Mouse (Mus musculus): ENCODE measurements at regions not wholly inside any gene's neighbourhood (a gene's known extent, or its start where the extent isn't known, plus 50 kb on each side); places are given as distances from the start of the nearest gene placed in this dataset.
A peak's percentile ranks its signal among the peaks of the same experiment; 100 is the strongest.

DNA sequence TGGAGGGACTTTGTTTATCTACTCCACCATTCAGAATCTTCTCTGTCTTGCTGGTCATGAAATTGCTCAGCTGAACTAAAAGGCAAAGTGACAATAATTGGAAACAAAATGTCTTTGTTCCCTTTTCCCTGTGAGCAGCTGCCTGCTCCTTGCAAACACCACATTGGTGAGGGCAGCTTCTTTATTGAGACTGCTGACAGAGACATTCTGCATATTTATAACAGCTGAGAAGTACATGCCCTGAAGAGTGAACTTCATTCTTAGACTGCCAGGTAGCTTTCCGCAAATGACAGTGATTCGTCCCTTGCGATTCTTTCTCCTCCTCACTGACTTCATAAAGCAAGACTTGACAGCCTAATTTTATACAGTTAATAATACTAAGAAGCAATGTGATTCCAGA lies 237.0 kb downstream of the Cps1 start:
- no peak for DNase-seq (ENCODE audit: inconsistent age in 2 of 2, low spot score in 1 of 2)

DNA sequence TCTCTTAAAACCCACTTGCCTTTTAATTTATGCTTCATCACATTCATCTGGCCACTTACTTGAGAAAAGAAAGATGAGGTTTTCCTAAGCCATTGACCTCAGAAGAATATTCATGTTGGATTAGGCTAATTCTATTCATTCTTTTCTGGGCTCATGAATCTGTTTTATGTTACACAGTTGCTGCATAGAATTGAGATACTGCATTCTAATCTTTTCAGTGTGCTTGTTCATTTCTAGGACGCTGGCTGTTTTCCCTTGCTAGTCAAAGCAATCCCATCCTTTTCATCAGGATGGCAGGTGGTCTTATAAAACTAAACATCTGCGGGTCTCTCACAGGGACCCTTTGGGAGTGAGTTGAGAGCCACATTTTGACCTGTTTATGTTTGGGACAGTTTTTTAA lies 243.2 kb downstream of the Cps1 start:
- DNase-seq (ENCODE audit: inconsistent age in 2 of 2, low spot score in 1 of 2), result no peak

DNA sequence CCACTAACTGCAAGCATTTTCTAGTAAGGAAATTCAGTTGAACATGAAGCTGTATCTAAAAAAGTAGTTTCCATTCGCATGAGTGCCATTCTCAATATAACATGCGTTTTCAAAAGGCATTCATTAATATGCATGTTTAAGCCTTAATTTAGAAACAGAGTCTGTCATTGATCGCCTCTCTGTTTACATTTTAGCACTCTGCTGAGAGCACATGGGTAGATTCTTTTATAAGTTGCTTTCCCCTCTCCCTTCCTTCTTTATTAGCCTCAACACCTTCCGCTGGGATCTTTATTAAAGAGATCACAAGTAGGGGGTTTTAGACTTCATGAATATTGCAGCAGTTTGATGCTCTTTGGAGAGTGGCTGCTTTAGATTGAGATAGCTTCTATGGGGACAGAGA lies 243.7 kb downstream of the Cps1 start:
- no peak for DNase-seq (ENCODE audit: inconsistent age in 2 of 2, low spot score in 1 of 2)

DNA sequence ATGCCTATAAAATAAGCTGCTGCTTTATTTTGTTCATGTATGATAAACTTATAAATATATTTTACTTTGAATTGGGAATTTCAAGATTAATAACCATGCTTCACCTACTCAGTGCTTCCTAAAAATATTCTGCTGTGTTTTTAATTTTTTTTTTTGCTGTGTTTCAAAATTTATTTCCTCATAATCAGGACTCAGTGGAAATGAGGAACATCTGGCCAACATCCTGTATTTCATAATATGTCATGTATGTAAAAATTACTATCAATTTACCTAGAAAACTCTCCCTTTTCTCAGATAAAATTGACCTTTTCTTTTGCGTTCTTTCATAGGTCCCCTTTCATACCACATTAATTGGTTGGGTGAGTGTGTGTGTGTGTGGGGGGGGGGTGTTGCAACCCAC lies 259.5 kb downstream of the Cps1 start:
- no peak for DNase-seq (ENCODE audit: inconsistent age in 2 of 2, low spot score in 1 of 2)

DNA sequence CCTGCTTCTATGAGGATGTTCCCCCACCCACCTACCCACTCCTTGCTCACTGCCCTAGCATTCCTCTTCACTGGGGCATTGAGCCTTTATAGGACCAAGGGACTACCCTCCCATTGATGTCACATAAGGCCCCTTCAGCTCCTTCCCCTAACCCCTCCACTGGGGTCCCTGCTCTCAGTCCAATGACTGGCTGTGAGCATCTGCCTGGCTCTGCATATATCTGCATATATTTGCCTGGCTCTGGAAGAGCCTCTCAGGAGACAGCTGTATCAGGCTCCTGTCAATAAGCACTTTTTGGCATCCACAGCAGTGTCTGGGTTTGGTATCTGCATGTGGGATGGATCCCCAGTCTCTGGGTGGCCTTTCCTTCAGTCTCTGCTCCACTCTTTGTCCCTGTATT lies 262.6 kb downstream of the Cps1 start:
- DNase-seq (ENCODE audit: inconsistent age in 2 of 2, low spot score in 1 of 2), result no peak

DNA sequence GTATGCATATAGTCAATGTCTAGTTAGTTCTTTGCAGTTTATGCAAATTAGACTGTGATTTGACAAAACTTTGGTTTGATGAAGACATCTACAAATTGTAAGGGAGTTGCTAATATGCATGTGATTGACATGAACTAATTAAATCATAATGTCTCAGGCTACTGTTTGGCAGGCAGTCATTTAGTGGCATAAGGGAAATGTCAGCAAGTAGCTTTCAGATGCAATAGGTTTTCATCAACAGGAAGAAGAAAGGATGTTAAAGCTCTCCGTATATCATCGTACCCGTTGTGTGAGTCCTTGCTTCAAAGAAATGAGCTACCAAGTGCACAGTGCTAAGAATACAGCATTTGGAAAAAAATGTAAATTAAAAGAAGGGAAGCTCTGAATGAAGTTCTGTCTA lies 264.1 kb downstream of the Cps1 start:
- DNase-seq (ENCODE audit: inconsistent age in 2 of 2, low spot score in 1 of 2), result no peak

DNA sequence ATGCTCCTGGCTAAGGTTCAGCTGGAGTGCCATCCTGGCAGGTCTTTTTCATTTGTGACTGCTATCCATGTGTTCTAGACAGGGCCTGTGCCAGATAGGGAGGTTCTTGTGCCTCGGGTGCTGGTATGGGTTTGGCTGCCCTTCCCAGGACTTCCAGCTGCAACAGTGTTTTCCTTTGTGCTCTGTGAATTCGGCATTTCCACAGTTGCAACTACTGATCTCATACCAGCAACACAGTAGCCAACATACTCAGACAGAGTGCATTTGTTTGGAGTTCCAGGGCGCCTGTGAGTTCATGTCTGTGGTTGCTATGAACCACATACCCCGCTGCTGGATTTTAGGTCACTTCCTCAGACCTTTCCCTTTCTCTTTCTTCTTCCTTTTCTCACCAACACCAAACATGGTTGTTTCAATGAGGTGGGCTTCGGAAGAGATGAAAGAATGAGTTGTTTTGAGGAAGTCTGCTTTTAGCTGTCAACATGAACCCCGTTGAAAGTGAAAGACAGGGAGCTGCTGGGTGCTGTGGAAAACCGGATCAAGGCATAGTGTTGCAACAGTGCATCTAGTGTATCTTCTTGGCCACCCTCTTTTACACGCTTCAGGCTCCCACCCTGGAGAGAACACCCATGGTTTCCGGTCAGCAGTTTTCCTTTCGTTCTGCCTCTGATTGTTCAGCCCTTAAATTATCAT lies 275.1 kb downstream of the Cps1 start:
- DNase-seq (ENCODE audit: inconsistent age in 2 of 2, low spot score in 1 of 2), result no peak

DNA sequence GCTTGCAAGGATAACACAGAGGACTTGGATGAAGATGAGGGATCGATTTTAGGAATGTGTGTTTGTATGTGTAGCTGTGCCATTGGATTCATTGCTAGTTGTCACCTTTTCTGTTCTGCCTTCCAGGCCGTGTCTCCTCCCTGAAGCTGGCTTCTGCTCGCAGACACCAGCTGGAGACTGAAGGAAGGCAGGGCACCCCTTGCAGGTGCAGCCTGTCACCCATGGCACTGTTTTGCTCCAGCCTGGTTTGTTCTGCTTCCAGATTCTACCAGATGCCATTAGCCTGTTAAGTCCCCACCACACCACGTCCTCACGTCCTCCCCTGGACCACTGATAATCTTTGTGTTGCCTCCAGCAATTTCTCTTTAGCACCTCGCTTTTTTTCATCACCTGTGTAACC lies 286.7 kb downstream of the Cps1 start:
- DNase-seq (ENCODE audit: inconsistent age in 2 of 2, low spot score in 1 of 2), result no peak

DNA sequence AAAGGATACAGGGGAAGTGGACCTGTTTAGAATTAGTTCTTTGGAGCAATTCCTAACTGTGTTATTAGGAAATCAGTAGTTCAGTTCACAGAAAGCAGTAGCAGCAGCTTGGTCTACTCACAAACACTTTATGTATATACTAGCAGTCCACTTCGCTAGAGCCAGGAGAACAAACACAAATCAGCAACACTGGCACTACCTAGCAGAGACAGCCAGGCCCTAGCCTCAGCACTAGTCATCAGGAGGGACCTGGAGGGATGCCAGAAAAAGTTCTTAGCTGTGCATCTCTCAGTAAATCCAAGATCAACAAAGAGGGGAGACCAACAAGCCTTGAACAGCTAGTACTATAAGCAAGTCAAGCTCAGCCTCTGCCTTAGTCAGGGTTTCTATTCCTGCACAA lies 294.4 kb downstream of the Cps1 start:
- DNase-seq (ENCODE audit: inconsistent age in 2 of 2, low spot score in 1 of 2), result no peak

DNA sequence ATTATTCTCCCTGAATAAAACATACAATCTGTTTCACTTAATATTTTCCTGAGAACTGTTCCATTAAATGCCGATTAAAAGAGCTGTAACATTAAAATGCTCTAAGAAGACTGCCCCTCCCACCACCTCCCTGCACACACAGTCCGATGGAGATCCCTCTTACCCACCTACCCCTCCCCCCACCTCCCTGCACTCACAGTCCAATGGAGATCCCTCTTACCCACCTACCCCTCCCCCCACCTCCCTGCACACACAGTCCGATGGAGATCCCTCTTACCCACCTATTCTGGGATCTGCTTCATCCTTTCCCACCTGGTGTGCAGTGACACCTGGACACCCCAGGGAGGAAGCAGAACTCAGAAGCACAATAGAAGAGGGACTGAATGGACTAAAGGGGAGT lies 305.6 kb downstream of the Cps1 start:
- no peak for DNase-seq (ENCODE audit: inconsistent age in 2 of 2, low spot score in 1 of 2)

DNA sequence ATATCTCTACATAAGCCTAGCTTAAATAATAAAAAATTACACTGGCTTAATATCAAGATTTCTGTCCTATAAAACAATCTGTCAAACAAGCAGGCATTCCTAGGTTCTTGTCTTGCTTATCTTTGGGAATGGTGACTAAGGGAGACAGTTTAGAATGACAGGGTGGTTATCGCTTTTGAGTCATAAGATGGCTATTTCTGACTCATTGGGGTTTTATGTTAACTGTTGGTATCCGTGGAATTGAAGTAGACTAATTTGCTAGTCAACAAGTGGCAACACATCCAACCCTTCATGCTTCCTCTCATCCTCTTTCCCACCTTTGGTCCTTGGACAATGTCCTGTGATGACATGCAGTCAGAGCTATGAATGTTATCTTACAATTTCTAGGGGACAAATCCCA lies 328.0 kb downstream of the Cps1 start:
- no peak for DNase-seq (ENCODE audit: inconsistent age in 2 of 2, low spot score in 1 of 2)

DNA sequence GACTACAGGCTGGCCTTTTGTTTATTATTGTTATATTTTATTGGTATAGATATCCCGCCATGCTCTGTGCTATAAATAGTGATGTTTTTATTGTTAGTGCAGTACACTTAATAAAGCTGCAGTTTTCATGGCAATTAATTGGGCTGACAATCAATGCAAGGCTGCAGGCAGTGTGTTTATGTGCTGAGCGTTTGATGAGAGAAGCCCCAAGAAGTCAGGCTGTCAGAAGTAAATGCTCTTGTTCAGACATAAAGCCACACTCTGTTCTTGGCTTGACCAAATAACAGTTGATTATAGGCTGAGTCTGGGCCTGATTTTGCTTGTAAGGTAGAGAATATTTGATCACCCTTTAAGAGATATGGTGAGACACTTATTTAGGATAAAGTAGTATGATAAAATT lies 341.4 kb downstream of the Cps1 start:
- DNase-seq (ENCODE audit: inconsistent age in 2 of 2, low spot score in 1 of 2), result no peak

DNA sequence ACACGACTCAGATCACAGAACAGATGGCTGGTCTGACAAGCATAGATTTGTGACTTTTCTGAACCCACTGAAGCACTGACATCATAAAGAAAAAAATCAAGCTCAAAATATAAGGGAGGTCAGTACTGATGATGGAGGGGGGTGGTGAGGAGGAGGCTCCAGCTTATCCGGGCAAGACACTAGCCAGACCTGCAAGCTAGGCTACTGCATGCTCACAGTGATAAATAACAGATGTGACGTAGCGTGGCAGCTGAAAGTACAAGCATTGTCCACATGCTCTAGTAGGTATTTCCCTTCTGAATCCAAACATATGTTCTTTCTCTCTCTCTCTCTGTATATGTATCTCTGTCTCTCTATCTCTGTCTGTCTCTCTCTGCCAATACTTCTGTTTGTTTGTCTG lies 342.7 kb downstream of the Cps1 start:
- no peak for DNase-seq (ENCODE audit: inconsistent age in 2 of 2, low spot score in 1 of 2)

DNA sequence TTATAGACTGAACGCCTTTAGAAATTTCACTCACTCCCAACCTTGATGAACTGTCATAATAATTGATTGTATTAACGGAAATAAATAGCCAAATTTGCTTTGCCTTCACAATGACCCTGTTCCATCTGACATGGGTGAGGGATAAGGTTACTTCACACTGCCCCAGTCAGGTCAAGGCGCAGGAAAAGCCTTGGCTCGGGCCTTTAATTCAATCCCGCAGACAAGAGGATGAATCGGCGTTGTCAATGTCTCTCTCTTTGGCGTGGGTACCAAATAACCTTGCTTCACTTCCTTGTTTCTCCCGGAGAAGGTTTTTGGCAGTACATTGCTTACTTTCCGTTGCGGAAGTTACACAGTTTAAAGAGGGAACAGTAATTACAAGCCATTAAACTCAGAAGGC lies 354.2 kb downstream of the Cps1 start:
- DNase-seq (ENCODE audit: inconsistent age in 2 of 2, low spot score in 1 of 2), result peak in 1 of 2 experiments; percentile 79

DNA sequence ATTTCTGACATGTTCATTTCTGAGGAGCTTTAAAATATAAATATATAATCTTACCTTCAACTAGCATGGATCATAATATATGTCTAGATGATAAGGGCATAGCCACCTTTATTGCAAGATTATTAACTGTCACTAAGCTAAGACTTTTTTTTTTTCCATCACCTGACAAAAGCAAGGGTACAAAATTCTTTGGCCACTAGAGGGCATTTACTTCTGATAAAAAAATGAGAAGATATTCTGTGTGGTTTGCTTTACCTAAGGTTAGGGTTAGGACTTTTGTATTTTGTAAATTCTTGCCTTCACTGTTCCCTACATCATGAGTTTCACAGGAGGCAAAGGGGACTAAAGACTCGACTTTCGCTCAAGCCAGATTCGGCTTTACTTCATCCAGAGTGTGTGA lies 355.1 kb downstream of the Cps1 start:
- peak in 1 of 2 experiments; percentile 35 for DNase-seq (ENCODE audit: inconsistent age in 2 of 2, low spot score in 1 of 2)

DNA sequence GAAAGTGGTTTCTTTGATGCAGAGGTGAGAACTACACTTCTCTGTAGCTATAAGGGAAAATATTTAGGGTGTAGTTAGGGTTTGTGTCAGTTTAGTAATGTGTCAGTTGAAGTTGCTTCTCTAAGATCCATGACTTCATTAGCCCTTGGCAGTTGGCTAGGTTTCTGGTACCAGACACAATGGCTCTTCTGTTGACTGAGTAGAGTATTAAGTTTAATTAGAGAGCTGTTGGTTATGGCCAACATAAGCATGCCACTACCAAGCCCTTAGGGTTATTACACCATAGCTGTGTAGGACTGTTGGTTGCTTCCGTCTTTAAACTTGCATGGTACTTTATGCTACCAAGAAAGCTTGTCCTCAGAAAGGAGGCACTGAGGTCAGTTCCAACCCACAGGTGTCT lies 359.1 kb downstream of the Cps1 start:
- no peak for DNase-seq (ENCODE audit: inconsistent age in 2 of 2, low spot score in 1 of 2)

DNA sequence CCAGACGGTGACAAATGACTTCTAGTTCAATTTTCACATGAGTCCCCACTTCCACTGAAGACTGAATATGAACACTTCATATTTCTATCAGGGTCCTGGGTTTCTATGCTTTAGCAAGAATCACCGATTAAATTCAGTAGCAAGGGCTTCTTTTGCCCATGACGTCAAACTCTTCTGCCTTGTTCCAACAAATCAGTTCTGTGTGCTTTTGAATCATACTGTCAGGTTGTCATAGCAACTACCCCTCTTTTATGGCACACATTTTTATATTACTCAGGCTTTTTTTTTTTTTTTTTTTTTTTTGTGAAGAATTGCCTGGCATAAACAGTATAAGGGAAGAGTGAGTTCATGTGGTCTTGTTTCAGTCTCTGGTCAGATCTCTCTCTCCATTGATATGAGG lies 381.3 kb downstream of the Cps1 start:
- DNase-seq (ENCODE audit: inconsistent age in 2 of 2, low spot score in 1 of 2), result no peak

DNA sequence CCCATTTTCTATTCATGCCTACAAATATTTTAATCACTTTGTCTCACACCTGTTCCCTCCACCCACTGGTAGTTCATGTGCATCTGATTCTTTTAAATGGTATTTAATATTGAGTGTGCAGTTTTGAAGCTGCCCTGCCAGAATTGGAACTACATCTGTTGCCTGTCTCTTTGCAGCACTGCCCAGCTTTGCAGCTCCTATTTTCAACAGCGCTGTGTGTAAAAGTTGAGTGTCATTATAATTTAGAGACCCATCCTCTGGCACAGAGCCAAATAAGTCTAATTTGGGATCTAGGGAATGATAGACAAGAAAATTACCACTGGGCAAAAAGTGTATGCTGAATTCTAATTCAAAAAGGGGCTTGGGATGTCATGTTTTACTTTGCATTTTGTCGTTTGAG lies 382.9 kb downstream of the Cps1 start:
- no peak for DNase-seq (ENCODE audit: inconsistent age in 2 of 2, low spot score in 1 of 2)

DNA sequence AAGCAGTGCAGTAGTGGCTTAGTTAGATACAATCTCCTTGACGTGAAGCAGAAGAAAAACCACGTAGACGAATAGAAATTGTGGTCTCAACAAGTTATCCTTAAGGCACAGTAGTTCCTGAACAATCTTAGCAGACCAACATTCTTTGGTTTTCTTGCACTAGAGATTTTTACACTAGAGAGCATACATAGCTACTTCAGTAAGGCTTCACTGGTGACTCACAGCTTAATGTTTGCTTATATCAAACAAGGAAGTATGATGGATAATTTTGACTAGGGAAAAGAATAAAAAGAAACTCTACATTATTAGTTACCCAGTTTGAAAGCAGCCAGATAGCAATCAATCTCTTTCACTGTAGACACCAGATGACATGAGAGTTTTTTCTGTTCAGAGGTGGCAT lies 395.5 kb downstream of the Cps1 start:
- no peak for DNase-seq (ENCODE audit: inconsistent age in 2 of 2, low spot score in 1 of 2)

DNA sequence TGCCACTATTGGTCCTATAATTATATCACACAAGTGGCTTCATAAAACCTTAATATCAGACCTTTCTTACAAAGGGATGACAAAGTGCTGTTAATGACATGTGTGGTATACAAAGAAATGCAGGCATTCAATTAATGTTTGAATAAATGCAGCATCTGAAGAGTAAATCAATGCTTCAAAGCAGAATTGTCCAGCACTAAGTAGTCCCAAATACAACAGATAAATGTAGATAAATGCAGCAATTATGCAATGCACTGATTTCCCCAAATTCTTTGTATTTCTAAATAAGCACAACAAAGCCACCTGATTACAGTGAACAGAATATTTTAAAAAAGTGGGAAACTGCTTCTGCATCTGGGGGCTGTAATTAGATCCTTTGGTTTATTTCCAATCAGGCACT lies 435.9 kb downstream of the Cps1 start:
- DNase-seq (ENCODE audit: inconsistent age in 2 of 2, low spot score in 1 of 2), result no peak

DNA sequence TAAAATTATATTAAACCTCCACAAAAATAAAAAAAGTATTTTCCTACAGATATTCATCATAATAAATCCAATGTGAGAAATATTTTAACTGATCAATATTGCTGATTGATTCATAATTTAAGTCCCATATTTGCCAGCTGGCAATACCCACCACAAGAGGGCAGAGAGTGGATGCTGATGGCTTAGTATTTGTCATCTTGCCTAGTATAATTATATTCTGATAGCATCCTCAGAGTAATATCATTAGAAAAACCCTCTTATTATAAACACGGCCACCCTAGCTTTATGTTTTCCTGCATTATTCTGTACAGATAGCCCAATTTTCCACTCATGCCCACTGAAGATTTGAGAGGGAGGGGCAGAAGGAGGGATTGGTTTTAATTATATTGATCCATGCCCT lies 436.4 kb downstream of the Cps1 start:
- no peak for DNase-seq (ENCODE audit: inconsistent age in 2 of 2, low spot score in 1 of 2)

DNA sequence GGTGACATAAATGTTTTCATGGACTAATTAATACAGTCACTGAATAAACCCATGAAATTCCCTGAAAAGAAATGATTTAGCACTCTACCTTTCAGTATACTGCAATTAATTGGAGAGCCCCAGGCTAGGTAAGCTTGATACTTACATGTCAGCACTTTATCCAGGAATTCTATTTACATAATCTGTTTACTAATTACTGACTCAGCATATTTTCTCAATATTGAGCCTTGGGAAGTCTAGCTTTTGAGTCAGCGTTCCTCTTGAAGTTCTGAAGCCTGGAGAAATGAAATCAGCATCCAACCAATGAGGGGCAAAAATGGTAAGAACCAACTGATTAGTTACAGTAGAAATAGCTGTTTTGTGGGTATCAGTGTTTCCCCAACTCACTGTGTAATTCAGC lies 448.8 kb downstream of the Cps1 start:
- DNase-seq (ENCODE audit: inconsistent age in 2 of 2, low spot score in 1 of 2), result no peak

DNA sequence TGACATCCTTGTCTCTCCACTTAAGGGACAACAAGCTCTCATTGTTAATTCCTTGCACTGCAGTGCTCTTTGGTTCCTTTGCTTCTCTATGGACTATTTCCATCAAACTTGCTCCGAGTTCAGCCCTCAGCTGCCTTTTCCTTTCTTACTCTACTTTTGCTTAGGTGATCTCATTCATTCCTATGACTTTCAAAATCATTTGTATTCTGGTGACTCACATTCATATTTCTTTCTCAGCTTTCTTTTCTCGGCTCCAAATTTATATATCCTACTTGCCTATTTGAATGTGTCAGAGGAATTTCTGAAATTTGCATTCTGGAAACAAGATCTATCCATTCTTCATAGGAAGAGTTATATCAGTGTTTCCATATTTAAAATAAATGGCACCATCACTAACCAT lies 456.9 kb downstream of the Cps1 start:
- no peak for DNase-seq (ENCODE audit: inconsistent age in 2 of 2, low spot score in 1 of 2)
